Mouse (Mus musculus): ENCODE measurements around the gene Pawr. TPM values are rescaled to one million over a fixed set of nuclear protein-coding genes. Genes with fewer than 3 reads are reported as not detected.
A peak's percentile ranks its signal among the peaks of the same experiment; 100 is the strongest.
"Not testable (repeated sequence)": the region's sequence is repeated elsewhere in the genome, so short reads cannot be mapped to it uniquely, and the experiment has no call there.

Gene Pawr
- polyA plus RNA-seq, 1 experiment from 2014 or later: 25.3 TPM

DNA sequence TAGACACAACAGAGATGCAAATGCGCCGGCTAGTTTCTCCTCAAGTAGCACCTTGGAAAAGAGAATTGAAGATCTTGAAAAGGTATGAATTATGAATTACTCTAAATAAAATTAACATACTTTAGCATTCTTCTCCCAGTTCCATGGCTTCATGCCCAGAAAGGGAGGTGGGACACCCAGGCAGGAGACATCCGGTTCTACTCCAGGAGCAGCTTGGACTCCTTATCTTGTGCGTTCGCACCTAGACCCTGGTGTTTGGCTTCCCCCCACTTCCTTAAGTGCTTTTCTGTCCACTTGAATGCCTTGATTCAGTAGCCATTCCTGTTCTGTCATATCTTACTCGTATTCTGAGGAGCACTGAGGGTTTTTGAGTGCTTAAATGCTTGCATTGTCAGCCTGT, 77.6 kb downstream of the Pawr start:
- no peak overlapping the region for H3K4me2 ChIP-seq (replicated peaks; ENCODE audit: low read depth, low read length)
- H3K9ac ChIP-seq (ENCODE audit: low read depth, low read length): no peak overlapping the region
- ATAC-seq (ENCODE audit: low FRiP score, low TSS enrichment): no peak
- peaks cover 13% of the 10 kb centered on the region; the same call in 1 of the 2 replicates for H3K36me3 ChIP-seq (ENCODE audit: control insufficient read depth, insufficient read depth, low read length)
- H3K4me1 ChIP-seq (ENCODE audit: control insufficient read depth, insufficient read depth, low read length): peaks cover 20% of the 10 kb centered on the region
- WGBS: 86% methylated on average over 6 of the region's 6 CpGs
- no peak overlapping the region for H3K4me3 ChIP-seq (ENCODE audit: low read length)
- no peaks in the 10 kb centered on the region for H3K27me3 ChIP-seq (ENCODE audit: control insufficient read depth, insufficient read depth, low read length)
- no peak overlapping the region for H3K27ac ChIP-seq (ENCODE audit: low read depth, low read length)
- no peaks in the 10 kb centered on the region for H3K9me3 ChIP-seq (ENCODE audit: control insufficient read depth, low read length)

DNA sequence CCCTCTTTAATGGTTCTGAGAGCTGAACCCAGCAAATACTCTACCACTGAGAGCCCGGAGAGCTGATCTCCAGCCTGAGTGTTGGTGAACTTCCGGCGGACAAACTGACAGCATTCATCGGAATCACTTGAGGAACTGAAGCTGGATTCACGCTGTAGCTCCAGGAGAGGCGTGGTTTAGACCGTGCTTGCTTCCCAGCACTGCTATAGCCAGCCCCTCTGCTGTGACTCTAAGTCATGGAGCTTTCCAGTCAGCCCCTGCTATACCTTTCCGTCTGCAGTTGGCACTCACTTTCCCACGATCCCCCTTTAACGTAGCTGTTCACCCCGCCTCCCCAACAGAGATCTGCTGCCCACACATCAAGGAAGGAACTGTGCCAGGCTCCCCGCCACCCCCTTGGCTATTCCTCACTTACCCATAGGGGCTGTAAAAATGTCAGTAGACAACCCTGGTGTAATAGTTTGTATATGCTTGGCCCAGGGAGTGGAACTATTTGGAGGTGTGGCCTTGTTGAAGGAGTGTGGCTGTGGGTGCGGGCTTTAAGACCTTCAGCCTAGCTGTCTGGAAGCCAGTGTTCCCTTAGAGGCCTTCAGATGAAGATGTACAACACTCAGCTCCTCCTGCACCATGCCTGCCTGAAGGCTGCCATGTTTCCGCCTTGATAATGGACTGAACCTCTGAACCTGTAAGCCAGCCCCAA, 83.2 kb downstream of the Pawr start:
- no peak overlapping the region for H3K27ac ChIP-seq (ENCODE audit: low read depth, low read length)
- H3K9ac ChIP-seq (ENCODE audit: low read depth, low read length): no peak overlapping the region
- H3K27me3 ChIP-seq (ENCODE audit: control insufficient read depth, insufficient read depth, low read length): no peaks in the 10 kb centered on the region
- H3K4me2 ChIP-seq (replicated peaks; ENCODE audit: low read depth, low read length): no peak overlapping the region
- H3K9me3 ChIP-seq (ENCODE audit: control insufficient read depth, low read length): no peaks in the 10 kb centered on the region
- H3K4me1 ChIP-seq (ENCODE audit: control insufficient read depth, insufficient read depth, low read length): no peaks in the 10 kb centered on the region
- peaks cover 19% of the 10 kb centered on the region for H3K36me3 ChIP-seq (ENCODE audit: control insufficient read depth, insufficient read depth, low read length)
- WGBS: 86% methylated on average over 14 of the region's 14 CpGs
- H3K4me3 ChIP-seq (ENCODE audit: low read length): no peak overlapping the region
- ATAC-seq (ENCODE audit: low FRiP score, low TSS enrichment): no peak

GRCm38 (mm10) chr10:108417448-108417847, 85.5 kb downstream of the Pawr start:
- H3K4me3 ChIP-seq (ENCODE audit: low read length): no peak overlapping the region
- H3K27ac ChIP-seq (ENCODE audit: low read depth, low read length): no peak overlapping the region
- no peak for ATAC-seq (ENCODE audit: low FRiP score, low TSS enrichment)
- H3K9me3 ChIP-seq (ENCODE audit: control insufficient read depth, low read length): no peaks in the 10 kb centered on the region
- H3K4me2 ChIP-seq (replicated peaks; ENCODE audit: low read depth, low read length): no peak overlapping the region
- no peaks in the 10 kb centered on the region for H3K27me3 ChIP-seq (ENCODE audit: control insufficient read depth, insufficient read depth, low read length)
- 87% methylated on average over 5 of the region's 5 CpGs for WGBS
- H3K4me1 ChIP-seq (ENCODE audit: control insufficient read depth, insufficient read depth, low read length): no peaks in the 10 kb centered on the region
- H3K36me3 ChIP-seq (ENCODE audit: control insufficient read depth, insufficient read depth, low read length): peaks cover 9% of the 10 kb centered on the region
- no peak overlapping the region for H3K9ac ChIP-seq (ENCODE audit: low read depth, low read length)

GRCm38 (mm10) chr10:108430553-108430952, 98.6 kb downstream of the Pawr start:
- ATAC-seq (ENCODE audit: low FRiP score, low TSS enrichment): no peak

DNA sequence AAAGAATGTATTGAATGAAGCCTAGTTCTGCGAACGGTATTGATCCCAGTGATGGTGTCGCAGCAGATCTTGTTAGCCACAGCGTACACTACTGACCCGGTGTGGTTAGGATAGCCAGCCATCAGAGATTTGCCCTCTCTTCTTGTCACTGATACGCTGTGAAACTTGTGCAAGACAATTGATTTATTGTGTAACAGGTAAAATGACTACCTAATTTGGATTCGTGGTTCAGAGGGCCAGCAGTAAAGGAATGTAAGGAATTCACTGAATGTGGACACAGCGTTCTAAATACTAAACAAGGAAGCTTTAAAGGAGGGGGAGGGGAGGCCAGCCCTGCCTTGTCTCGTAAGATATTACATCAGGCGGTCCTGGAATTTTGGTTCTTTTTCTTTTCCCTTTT, 100.3 kb downstream of the Pawr start:
- Histone ChIP-seq H3K4me1 (ENCODE audit: control insufficient read depth, insufficient read depth, low read length) (peaks cover 13% of the 10 kb centered on the region), H3K36me3 (ENCODE audit: control insufficient read depth, insufficient read depth, low read length) (no peaks in the 10 kb centered on the region), H3K4me3 (ENCODE audit: low read length) (no peak overlapping the region), H3K27me3 (ENCODE audit: control insufficient read depth, insufficient read depth, low read length) (no peaks in the 10 kb centered on the region), H3K4me2 (replicated peaks; ENCODE audit: low read depth, low read length) (no peak overlapping the region), H3K9me3 (ENCODE audit: control insufficient read depth, low read length) (no peaks in the 10 kb centered on the region), H3K9ac (ENCODE audit: low read depth, low read length) (no peak overlapping the region), H3K27ac (ENCODE audit: low read depth, low read length) (no peak overlapping the region)
- no peak for ATAC-seq (ENCODE audit: low FRiP score, low TSS enrichment)
- WGBS: 45% methylated on average over 10 of the region's 10 CpGs

More at GRCm38 (mm10) chr10:108430553-108430952, 98.6 kb downstream of the Pawr start:
- Histone ChIP-seq H3K27me3 (ENCODE audit: control insufficient read depth, insufficient read depth, low read length) (no peaks in the 10 kb centered on the region), H3K4me3 (ENCODE audit: low read length) (no peak overlapping the region), H3K27ac (ENCODE audit: low read depth, low read length) (no peak overlapping the region), H3K9me3 (ENCODE audit: control insufficient read depth, low read length) (no peaks in the 10 kb centered on the region), H3K36me3 (ENCODE audit: control insufficient read depth, insufficient read depth, low read length) (no peaks in the 10 kb centered on the region), H3K4me2 (replicated peaks; ENCODE audit: low read depth, low read length) (no peak overlapping the region), H3K9ac (ENCODE audit: low read depth, low read length) (no peak overlapping the region), H3K4me1 (ENCODE audit: control insufficient read depth, insufficient read depth, low read length) (peaks cover 7% of the 10 kb centered on the region; the same call in 1 of the 2 replicates)
- WGBS: 87% methylated on average over 10 of the region's 10 CpGs

DNA sequence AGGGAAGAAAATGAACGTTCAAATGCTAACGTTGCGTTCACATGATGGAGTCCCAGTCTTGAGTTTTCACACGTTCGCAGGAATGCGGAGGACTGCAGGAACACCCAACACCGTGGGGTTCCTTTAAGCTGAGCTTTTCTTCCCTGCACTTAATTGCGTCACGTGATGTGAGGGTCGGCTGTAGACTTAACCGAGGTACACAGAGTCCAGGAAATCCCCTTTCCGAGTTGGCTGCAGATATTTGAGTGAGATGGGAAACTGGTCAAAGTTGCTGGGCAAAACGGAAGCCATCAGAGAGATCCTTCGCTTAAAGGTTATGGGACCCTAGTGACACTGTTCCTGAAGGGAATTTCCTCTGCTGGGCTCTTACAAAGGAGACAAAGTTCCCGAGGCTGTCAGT, 102.1 kb downstream of the Pawr start:
- Histone ChIP-seq H3K9ac (ENCODE audit: low read depth, low read length) (no peak overlapping the region), H3K4me2 (replicated peaks; ENCODE audit: low read depth, low read length) (peak overlapping the region; percentile 31; the same call in 1 of the 2 replicates), H3K36me3 (ENCODE audit: control insufficient read depth, insufficient read depth, low read length) (no peaks in the 10 kb centered on the region), H3K4me3 (ENCODE audit: low read length) (no peak overlapping the region), H3K27ac (ENCODE audit: low read depth, low read length) (peak overlapping the region; percentile 51), H3K9me3 (ENCODE audit: control insufficient read depth, low read length) (no peaks in the 10 kb centered on the region), H3K27me3 (ENCODE audit: control insufficient read depth, insufficient read depth, low read length) (no peaks in the 10 kb centered on the region), H3K4me1 (ENCODE audit: control insufficient read depth, insufficient read depth, low read length) (peaks cover 17% of the 10 kb centered on the region)
- 12% methylated on average over 15 of the region's 15 CpGs for WGBS
- ATAC-seq (ENCODE audit: low FRiP score, low TSS enrichment): no peak

DNA sequence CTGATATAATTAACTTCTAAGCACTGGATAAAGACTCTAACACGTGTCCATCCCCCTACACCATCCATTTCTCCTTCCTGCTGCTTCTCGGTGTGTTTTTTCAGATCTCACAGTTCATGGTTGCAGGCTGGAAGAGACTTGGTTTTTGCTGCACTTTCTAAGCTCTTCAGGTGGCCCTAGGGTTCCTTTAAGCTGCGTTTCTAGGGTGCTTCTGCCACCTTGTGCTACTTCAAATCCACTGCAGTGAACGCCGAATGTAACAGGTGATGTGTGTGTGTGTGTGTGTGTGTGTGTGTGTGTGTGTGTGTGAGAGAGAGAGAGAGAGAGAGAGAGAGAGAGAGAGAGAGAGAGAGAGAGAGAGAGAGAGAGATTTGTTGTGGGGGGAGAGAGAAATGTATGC, 103.7 kb downstream of the Pawr start:
- peak; percentile 47; the same call in 1 of the 2 replicates for ATAC-seq (ENCODE audit: low FRiP score, low TSS enrichment)
- Histone ChIP-seq H3K4me1 (ENCODE audit: control insufficient read depth, insufficient read depth, low read length) (peaks cover 17% of the 10 kb centered on the region), H3K27me3 (ENCODE audit: control insufficient read depth, insufficient read depth, low read length) (no peaks in the 10 kb centered on the region), H3K27ac (ENCODE audit: low read depth, low read length) (no peak overlapping the region), H3K4me3 (ENCODE audit: low read length) (no peak overlapping the region), H3K9me3 (ENCODE audit: control insufficient read depth, low read length) (no peaks in the 10 kb centered on the region), H3K4me2 (replicated peaks; ENCODE audit: low read depth, low read length) (no peak overlapping the region), H3K9ac (ENCODE audit: low read depth, low read length) (no peak overlapping the region), H3K36me3 (ENCODE audit: control insufficient read depth, insufficient read depth, low read length) (no peaks in the 10 kb centered on the region)
- WGBS: 28% methylated on average over 5 of the region's 5 CpGs

DNA sequence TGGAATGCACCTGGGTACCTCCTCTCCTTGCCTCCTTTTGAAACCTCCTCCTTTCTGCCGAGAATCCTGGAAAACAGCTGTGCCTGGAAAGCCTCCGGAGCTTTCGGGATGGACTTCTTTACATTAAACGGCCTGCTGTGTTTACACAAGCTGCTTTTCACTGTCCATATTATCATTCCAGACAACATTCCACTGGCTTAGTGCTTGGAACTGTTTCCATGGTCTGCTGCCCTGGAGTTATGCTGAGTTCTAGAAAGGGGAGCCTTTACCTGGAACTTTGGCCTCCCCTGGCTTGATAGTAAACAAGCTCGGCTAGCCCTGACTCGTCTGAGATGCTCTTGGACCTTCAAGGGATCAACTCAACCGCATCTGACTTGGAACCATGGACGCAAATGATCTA, 104.4 kb downstream of the Pawr start:
- ATAC-seq (ENCODE audit: low FRiP score, low TSS enrichment): peak; percentile 63; the same call in 1 of the 2 replicates
- peak overlapping the region; percentile 21; the same call in 1 of the 2 replicates for H3K27ac ChIP-seq (ENCODE audit: low read depth, low read length)
- WGBS: 18% methylated on average over 8 of the region's 8 CpGs

DNA sequence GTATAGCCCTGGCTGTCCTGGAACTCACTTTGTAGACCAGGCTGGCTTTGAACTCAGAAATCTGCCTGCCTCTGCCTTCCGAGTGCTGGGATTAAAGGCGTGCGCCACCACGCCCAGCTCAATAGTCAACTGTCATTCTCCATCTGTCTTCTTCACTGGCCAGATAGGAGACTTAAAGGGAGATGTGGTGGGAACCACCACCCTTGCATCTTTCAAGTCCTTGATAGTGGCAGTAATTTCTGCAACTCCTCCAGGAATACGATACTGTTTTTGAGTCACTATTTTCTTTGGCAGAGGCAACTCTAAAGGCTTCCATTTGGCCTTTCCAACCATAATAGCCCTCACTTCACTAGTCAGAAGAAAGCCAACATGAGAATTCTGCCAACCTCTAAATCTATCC, 108.3 kb downstream of the Pawr start:
- H3K27me3 ChIP-seq (ENCODE audit: control insufficient read depth, insufficient read depth, low read length); H3K4me2 ChIP-seq (replicated peaks; ENCODE audit: low read depth, low read length); H3K36me3 ChIP-seq (ENCODE audit: control insufficient read depth, insufficient read depth, low read length); H3K9me3 ChIP-seq (ENCODE audit: control insufficient read depth, low read length); ATAC-seq (ENCODE audit: low FRiP score, low TSS enrichment); H3K4me3 ChIP-seq (ENCODE audit: low read length); H3K9ac ChIP-seq (ENCODE audit: low read depth, low read length); H3K27ac ChIP-seq (ENCODE audit: low read depth, low read length): not testable (repeated sequence)
- peaks cover 13% of the 10 kb centered on the region for H3K4me1 ChIP-seq (ENCODE audit: control insufficient read depth, insufficient read depth, low read length)
- WGBS: 80% methylated on average over 5 of the region's 5 CpGs

More for the DNA sequence above, 104.4 kb downstream of the Pawr start:
- no peaks in the 10 kb centered on the region for H3K9me3 ChIP-seq (ENCODE audit: control insufficient read depth, low read length)
- no peak overlapping the region for H3K9ac ChIP-seq (ENCODE audit: low read depth, low read length)
- H3K4me3 ChIP-seq (ENCODE audit: low read length): no peak overlapping the region
- no peaks in the 10 kb centered on the region for H3K27me3 ChIP-seq (ENCODE audit: control insufficient read depth, insufficient read depth, low read length)
- H3K4me1 ChIP-seq (ENCODE audit: control insufficient read depth, insufficient read depth, low read length): peaks cover 17% of the 10 kb centered on the region
- no peak overlapping the region for H3K4me2 ChIP-seq (replicated peaks; ENCODE audit: low read depth, low read length)
- H3K36me3 ChIP-seq (ENCODE audit: control insufficient read depth, insufficient read depth, low read length): no peaks in the 10 kb centered on the region

Measured in kidney, embryonic 14.5 days (tissue).